Comparison of ENCODE assay signal across 18 mouse cellular contexts in the genomic region with DNA sequence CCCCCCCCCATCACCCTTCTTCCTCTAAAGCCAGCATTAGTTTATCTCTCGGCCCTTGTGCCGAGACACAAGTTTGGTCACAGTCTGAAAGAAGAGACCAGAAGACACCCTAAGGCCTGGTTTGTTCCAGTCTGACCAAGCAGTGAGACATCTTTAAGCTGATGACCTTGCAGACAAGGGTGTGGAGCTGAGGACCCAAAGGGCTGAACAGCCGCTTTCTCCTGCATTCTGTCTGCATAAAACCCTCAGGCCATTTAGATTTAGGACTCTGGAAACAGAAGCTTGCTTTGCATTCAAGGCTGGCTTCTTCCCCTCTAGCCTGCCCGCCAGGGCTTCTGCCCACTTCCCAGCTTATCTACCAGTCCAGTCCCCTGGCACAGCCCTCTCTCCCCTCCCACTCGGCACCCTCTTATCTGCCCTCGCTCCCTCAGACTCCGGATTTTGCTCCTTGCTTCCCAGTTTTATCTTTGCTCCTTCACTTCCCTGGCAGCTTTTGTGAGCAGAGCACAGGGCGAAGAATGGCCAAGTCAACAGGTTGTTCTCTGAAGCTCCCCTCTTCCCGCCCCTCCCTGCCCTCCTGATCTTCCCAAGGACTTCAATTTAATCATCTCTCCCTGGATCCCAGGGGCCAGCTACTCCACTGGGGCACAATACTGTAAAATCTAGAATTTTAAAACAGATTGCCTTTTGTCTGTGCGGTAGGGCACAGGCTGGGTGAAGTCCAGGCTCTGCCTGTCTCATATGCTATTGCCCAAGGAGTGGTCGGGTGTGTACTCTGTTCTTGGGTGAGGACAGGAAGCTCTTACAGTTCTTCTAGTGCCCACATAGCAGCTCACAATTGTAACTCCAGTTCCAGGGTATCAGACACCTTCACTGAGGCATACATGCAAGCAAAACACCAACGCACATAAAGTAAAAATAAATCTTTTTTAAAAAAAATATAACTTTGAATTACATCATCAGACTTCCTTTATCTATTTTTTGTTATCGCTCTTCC. TPM values are rescaled to one million over a fixed set of nuclear protein-coding genes. Genes with fewer than 3 reads are reported as not detected.
A peak's percentile ranks its signal among the peaks of the same experiment; 100 is the strongest.
DNase-seq lines count a peak whose midpoint lies in the region; ATAC-seq and TF ChIP-seq lines count a peak whose summit lies in the region.
"Had no signal": no experiment of that assay in that cellular context is flagged by ENCODE, and none has a peak within 500 bp of the region (broad histone marks: within the 10 kb centered on the region; RNA-seq: fewer than 3 reads in every experiment).

No protein-coding gene starts in this region.

- no peak overlapping the region for H3K4me3 ChIP-seq in heart, embryonic 12.5 days
- no peak overlapping the region for H3K4me3 ChIP-seq in liver, embryonic 13.5 days (replicated peaks)
- no peak overlapping the region for H3K4me3 ChIP-seq in small intestine, adult 2 months (ENCODE audit: low read depth, low read length)
- H3K4me3 ChIP-seq: embryonic facial prominence, embryonic 15.5 days; neural tube, embryonic 12.5 days had no signal

- H3K36me3 ChIP-seq in heart, embryonic 12.5 days = no peaks in the 10 kb centered on the region
- H3K36me3 ChIP-seq in liver, embryonic 13.5 days = no peaks in the 10 kb centered on the region
- H3K36me3 ChIP-seq in small intestine, adult 2 months (ENCODE audit: control insufficient read depth, insufficient read depth, low read length) = no peaks in the 10 kb centered on the region
- H3K36me3 ChIP-seq: embryonic facial prominence, embryonic 15.5 days; neural tube, embryonic 12.5 days had no signal

- H3K4me2 ChIP-seq in heart, embryonic 12.5 days = peak overlapping the region; percentile 10; the same call in 1 of the 2 replicates
- H3K4me2 ChIP-seq in liver, embryonic 13.5 days = peak overlapping the region; percentile 19; the same call in 1 of the 2 replicates
- H3K4me2 ChIP-seq: embryonic facial prominence, embryonic 15.5 days; neural tube, embryonic 12.5 days had no signal

- 38% methylated on average over 13 of the region's 13 CpGs for WGBS in heart, embryonic 12.5 days
- WGBS in liver, embryonic 13.5 days (ENCODE audit: insufficient replicate concordance) = 43% methylated on average over 13 of the region's 13 CpGs
- WGBS in small intestine, adult 2 months = 30% methylated on average over 13 of the region's 13 CpGs

- no peak overlapping the region for H3K27ac ChIP-seq in heart, embryonic 12.5 days (ENCODE audit: poor library complexity, severe bottlenecking)
- H3K27ac ChIP-seq in liver, embryonic 13.5 days = peak overlapping the region; percentile 25; the same call in 1 of the 2 replicates
- peak overlapping the region; percentile 84 for H3K27ac ChIP-seq in small intestine, adult 2 months (ENCODE audit: insufficient read depth, low read depth, low read length)
- H3K27ac ChIP-seq: embryonic facial prominence, embryonic 15.5 days; neural tube, embryonic 12.5 days had no signal

- peaks cover 41% of the 10 kb centered on the region for H3K27me3 ChIP-seq in heart, embryonic 12.5 days (replicated peaks)
- H3K27me3 ChIP-seq in liver, embryonic 13.5 days = no peaks in the 10 kb centered on the region
- no peaks in the 10 kb centered on the region for H3K27me3 ChIP-seq in small intestine, adult 2 months (ENCODE audit: control insufficient read depth, insufficient read depth, low read length)
- H3K27me3 ChIP-seq: embryonic facial prominence, embryonic 15.5 days; neural tube, embryonic 12.5 days had no signal

- H3K4me1 ChIP-seq in heart, embryonic 12.5 days (replicated peaks) = peaks cover 17% of the 10 kb centered on the region
- H3K4me1 ChIP-seq in liver, embryonic 13.5 days (replicated peaks) = peaks cover 12% of the 10 kb centered on the region; the same call in 1 of the 2 replicates
- H3K4me1 ChIP-seq in small intestine, adult 2 months (ENCODE audit: control insufficient read depth, insufficient read depth, insufficient read length, low read length) = peaks cover 9% of the 10 kb centered on the region
- H3K4me1 ChIP-seq: embryonic facial prominence, embryonic 15.5 days had no signal

- TF ChIP-seq POLR2A in small intestine, adult 2 months (IDR thresholded peaks at IDR 0.05; ENCODE audit: low read depth, low read length) = no peak

- ATAC-seq in heart, embryonic 12.5 days (ENCODE audit: insufficient number of reproducible peaks, low FRiP score) = no peak
- ATAC-seq in liver, embryonic 13.5 days (ENCODE audit: low read depth) = peak; percentile 87
- ATAC-seq: inflammation-experienced regulatory T-cells, adult 6 months; lung, postnatal 0 days had no signal

- DNase-seq in heart, adult 9 months (ENCODE audit: low spot score in 2 of 2) = no peak
- DNase-seq in ovary, adult 18-20 months (ENCODE audit: low spot score) = peak; percentile 28
- no peak for DNase-seq in ovary, postnatal 14 days (ENCODE audit: low spot score)
- DNase-seq in liver, embryonic 13.5 days = no peak
- no peak for DNase-seq in cerebellum, postnatal 25 days
- DNase-seq in left cerebral cortex, adult 11 months (ENCODE audit: low spot score) = no peak
- DNase-seq: adrenal gland, postnatal 14 days; cerebellum, postnatal 36 days; heart, postnatal 14 days; kidney, postnatal 36 days; left cerebral cortex, postnatal 4 days had no signal

- H3K9me3 ChIP-seq in heart, embryonic 12.5 days (replicated peaks) = no peaks in the 10 kb centered on the region
- H3K9me3 ChIP-seq in liver, embryonic 13.5 days (replicated peaks) = no peaks in the 10 kb centered on the region
- H3K9me3 ChIP-seq: embryonic facial prominence, embryonic 15.5 days; neural tube, embryonic 12.5 days had no signal

- TF ChIP-seq CTCF in small intestine, adult 2 months (IDR thresholded peaks at IDR 0.05; ENCODE audit: extremely low read depth, insufficient read length, insufficient replicate concordance, low read depth, low read length) = no peak

- H3K9ac ChIP-seq in heart, embryonic 12.5 days = no peak overlapping the region
- H3K9ac ChIP-seq in liver, embryonic 13.5 days = 0 out of 2 replicates have a peak overlapping the region, but pooled peaks have one; percentile 4
- H3K9ac ChIP-seq: embryonic facial prominence, embryonic 15.5 days; neural tube, embryonic 12.5 days had no signal

RNA-seq across cellular contexts. Expression of a gene that starts 50.0 kb away (rescaled TPM):
- not detected in 2 replicates for polyA plus RNA-seq in heart, embryonic 12.5 days (2016; fragmentation: Nextera tagmentation; extraction: Ambion mirVana)
- polyA plus RNA-seq in liver, embryonic 13.5 days (2015; fragmentation: Nextera tagmentation; extraction: Ambion mirVana) = not detected in 2 replicates
- not detected in 2 replicates for polyA plus RNA-seq in small intestine, adult 2 months (2012; rRNA removed)
- polyA plus RNA-seq: C2C12; embryonic facial prominence, embryonic 15.5 days; inflammation-experienced regulatory T-cells, adult 6 months; lung, postnatal 0 days had no signal
